Mouse (Mus musculus) retina, embryonic 14.5 days (tissue): ENCODE measurements around the gene Dhx9.
"Not testable (repeated sequence)": the region's sequence is repeated elsewhere in the genome, so short reads cannot be mapped to it uniquely, and the experiment has no call there.

ENCODE experiments used
- DNase-seq: peaks from one replicate; pipeline ENCODE4 v3.0.0-alpha.2; 2015; ENCODE audit warnings: low spot score

Gene Dhx9

DNA sequence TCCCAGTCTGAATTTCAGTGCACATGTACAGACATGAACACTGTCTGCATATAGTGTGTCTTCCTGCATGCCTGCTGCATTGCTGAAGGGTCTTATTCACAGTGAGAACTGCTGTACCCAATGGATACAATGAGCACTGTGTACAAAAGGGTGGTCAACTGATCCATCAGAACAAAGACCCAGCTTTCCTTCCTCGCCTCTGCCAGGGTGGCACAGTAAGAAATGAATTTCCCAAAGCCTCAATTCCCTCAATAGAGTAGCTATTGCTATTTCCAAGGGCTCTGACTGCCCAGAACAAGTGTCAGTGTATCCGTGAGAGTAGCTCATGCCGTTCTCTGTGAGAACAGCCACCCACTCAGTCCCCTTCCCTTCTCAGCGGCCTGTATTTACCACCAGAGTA is 69.7 kb downstream of the Dhx9 start:
- not testable (repeated sequence) for DNase-seq

- DNase-seq, result not testable (repeated sequence)
Measured at GRCm38 (mm10) chr1:153416271-153416832, 71.1 kb downstream of the Dhx9 start.

DNA sequence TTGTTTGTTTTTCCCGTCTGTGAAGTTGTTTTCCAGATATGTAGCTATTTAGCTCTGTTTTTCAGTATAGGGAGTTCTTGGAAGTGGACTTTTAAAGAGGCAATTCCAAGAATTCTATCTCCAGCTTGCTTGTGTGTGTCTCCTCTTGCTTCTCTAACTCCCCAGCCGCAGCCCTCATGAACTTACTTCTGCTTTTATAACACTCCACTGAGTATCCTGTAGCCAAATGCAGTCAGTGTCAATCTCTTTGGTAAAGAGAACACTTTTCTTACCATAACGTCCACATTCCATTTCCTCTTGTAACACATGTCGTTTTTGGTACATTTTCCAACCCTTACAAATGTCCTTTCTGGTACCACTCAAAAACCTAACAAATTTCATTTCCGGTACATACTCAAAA is 71.7 kb downstream of the Dhx9 start:
- not testable (repeated sequence) for DNase-seq

DNA sequence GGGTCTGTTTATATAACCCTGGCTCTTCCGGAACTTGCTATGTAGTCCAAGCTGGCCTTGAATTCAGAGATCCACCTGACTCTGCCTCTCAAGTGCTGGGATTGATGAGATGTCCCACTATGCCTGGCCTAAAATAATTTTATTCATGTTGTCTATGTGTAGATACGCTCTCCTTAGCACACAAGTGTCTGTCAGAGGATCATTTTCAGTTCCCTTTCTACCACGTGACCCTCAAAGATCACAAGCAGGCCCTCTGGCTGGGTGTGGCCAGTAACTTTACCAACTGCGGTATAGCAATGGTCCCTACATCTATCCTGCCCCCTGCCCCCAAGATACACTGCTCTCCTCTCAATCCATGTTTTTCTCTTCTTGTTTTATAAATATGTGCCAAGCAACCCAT is 72.5 kb downstream of the Dhx9 start:
- no peak for DNase-seq

GRCm38 (mm10) chr1:153414114-153414723 is 73.2 kb downstream of the Dhx9 start:
- not testable (repeated sequence) for DNase-seq

GRCm38 (mm10) chr1:153413397-153414020 is 74.0 kb downstream of the Dhx9 start:
- DNase-seq, result not testable (repeated sequence)

DNA sequence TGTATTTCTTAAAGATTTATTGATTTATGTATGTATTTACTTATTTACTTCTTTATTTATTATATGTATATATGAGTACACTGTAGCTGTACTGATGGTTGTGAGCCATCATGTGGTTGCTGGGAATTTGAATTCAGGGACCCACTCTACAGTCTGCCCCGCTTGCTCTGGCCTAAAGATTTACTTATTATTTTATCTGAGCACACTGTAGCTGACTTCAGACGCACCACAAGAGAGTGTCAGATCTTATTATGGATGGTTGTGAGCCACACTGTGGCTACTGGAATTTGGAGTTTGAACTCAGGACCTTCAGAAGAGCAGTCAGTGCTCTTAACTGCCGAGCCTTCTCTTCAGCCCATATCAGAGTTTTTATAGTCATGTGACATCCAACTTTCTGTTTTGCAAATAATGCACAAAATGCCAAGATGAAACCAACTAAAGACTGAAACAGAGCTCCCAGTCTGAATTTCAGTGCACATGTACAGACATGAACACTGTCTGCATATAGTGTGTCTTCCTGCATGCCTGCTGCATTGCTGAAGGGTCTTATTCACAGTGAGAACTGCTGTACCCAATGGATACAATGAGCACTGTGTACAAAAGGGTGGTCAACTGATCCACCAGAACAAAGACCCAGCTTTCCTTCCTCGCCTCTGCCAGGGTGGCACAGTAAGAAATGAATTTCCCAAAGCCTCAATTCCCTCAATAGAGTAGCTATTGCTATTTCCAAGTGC is 74.6 kb downstream of the Dhx9 start:
- DNase-seq, result not testable (repeated sequence)

DNA sequence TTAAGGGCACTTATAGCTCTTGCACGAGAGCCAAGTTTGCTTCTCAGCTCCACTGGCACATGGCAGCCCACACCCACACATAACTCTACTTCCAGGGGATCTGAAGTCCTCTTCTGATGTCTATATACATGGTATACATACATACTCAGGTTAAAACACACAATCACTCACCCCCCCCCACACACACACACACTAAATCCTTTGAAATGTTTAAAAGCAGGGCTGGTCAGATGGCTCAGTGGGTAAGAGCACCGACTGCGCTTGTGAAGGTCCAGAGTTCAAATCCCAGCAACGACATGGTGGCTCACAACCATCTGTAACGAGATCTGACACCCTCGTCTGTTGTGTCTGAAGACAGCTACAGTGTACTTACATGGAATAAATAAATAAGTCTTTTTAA is 75.7 kb downstream of the Dhx9 start:
- DNase-seq, result no peak

- DNase-seq, result not testable (repeated sequence)
Measured at GRCm38 (mm10) chr1:153410915-153411314, 76.5 kb downstream of the Dhx9 start.

DNA sequence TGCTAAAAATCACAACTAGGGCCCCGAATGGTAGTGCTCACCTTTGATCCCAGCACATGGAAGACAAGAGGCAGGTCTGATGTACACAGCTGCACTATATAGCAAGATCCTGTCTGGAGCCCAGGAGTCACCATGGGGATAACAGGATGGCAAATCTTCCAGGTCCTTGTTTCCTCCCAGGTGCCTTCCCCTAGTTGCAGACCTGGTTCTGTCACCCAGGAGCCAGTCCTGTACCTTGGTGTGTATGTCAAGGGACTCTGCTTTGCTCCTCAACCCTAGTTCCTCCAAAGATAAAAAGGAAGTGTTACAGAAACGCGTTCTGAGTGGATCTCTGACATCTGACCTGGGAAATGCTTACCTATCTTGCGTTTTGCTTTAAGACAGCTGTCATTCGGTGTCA is 79.2 kb downstream of the Dhx9 start:
- not testable (repeated sequence) for DNase-seq

- not testable (repeated sequence) for DNase-seq
Measured at GRCm38 (mm10) chr1:153407641-153408040, 79.8 kb downstream of the Dhx9 start.
